Mouse (Mus musculus) erythroblast, embryonic 14.5 days (primary cell): ENCODE measurements around the gene Sec23ip.

Experiments used
- GATA1 ChIP-seq: IDR thresholded peaks from 2 replicates; pipeline ENCODE4 v1.6.1; 2012; ENCODE audit warnings: low read length, inconsistent platforms, mixed read lengths
- TAL1 ChIP-seq: IDR thresholded peaks from 3 replicates; pipeline ENCODE4 v1.6.1; 2012; ENCODE audit warnings: low read length, inconsistent platforms, mixed read lengths

DNA sequence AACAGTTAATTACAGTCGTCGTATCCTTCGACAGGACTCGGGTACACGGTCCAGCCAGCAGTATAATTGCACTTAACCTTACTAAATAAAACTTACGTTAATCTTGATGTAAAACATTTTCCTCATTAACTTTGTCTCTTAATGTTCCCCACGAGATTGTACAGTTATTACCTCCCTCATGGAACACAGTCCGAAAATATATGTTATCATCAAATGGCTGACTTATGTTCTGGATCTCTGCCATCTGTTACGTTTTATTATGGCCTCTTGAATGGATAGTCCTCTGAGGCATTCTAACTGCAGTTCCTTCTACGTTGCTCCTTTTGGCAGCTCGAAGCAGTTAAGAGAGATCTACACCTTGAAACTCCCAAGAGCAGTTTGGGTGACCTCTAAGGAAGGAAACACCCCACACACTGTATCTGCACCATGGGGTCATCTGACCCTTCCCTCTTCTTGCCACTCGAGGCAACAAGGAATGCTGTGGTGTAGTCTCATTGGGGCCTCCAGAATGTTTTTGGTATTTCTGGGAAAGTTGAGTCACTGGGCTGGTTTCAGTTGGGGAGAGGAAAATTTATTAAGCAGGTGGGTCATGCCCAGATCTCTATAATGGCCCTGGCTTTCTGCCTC, 87.8 kb downstream of the Sec23ip start:
- no peak for TF ChIP-seq GATA1
- no peak for TF ChIP-seq TAL1
